Mouse (Mus musculus) embryo, embryonic 10.5 days (tissue): ENCODE measurements at regions not wholly inside any gene's neighbourhood (a gene's known extent, or its start where the extent isn't known, plus 50 kb on each side); places are given as distances from the start of the nearest gene placed in this dataset.
A peak's percentile ranks its signal among the peaks of the same experiment; 100 is the strongest.
"Not testable (repeated sequence)": the region's sequence is repeated elsewhere in the genome, so short reads cannot be mapped to it uniquely, and the experiment has no call there.

ENCODE experiments used
- DNase-seq: peaks from one replicate; pipeline ENCODE4 v3.0.0-alpha.2; 2015; ENCODE audit warnings: low spot score

GRCm38 (mm10) chr9:82484341-82484740, 345.0 kb upstream of the Irak1bp1 start:
- no peak for DNase-seq

- DNase-seq: no peak
Measured at GRCm38 (mm10) chr9:82493440-82493839, 335.9 kb upstream of the Irak1bp1 start.

GRCm38 (mm10) chr9:82510014-82510413, 319.3 kb upstream of the Irak1bp1 start:
- DNase-seq: peak; percentile 4

- no peak for DNase-seq
Measured at GRCm38 (mm10) chr9:82518993-82519392, 310.3 kb upstream of the Irak1bp1 start.

- no peak for DNase-seq
Measured at GRCm38 (mm10) chr9:82527867-82528385, 301.4 kb upstream of the Irak1bp1 start.

GRCm38 (mm10) chr9:82552726-82553125, 276.6 kb upstream of the Irak1bp1 start:
- DNase-seq: no peak

GRCm38 (mm10) chr9:82553213-82553612, 276.1 kb upstream of the Irak1bp1 start:
- peak; percentile 4 for DNase-seq

- DNase-seq: no peak
Measured at GRCm38 (mm10) chr9:82562551-82563465, 266.5 kb upstream of the Irak1bp1 start.

- no peak for DNase-seq
Measured at GRCm38 (mm10) chr9:82581373-82582018, 247.8 kb upstream of the Irak1bp1 start.

- no peak for DNase-seq
Measured at GRCm38 (mm10) chr9:82609111-82609510, 220.2 kb upstream of the Irak1bp1 start.

- no peak for DNase-seq
Measured at GRCm38 (mm10) chr9:82609946-82610345, 219.4 kb upstream of the Irak1bp1 start.

GRCm38 (mm10) chr9:82612526-82612925, 216.8 kb upstream of the Irak1bp1 start:
- no peak for DNase-seq

GRCm38 (mm10) chr9:82632411-82632810, 196.9 kb upstream of the Irak1bp1 start:
- DNase-seq: no peak

GRCm38 (mm10) chr9:82640277-82640676, 189.1 kb upstream of the Irak1bp1 start:
- DNase-seq: no peak

- DNase-seq: peak; percentile 70
Measured at GRCm38 (mm10) chr9:82643900-82644299, 185.4 kb upstream of the Irak1bp1 start.

- not testable (repeated sequence) for DNase-seq
Measured at GRCm38 (mm10) chr9:82655511-82655910, 173.8 kb upstream of the Irak1bp1 start.

GRCm38 (mm10) chr9:82682196-82682595, 147.1 kb upstream of the Irak1bp1 start:
- DNase-seq: no peak

GRCm38 (mm10) chr9:82709411-82709983, 119.8 kb upstream of the Irak1bp1 start:
- peak; percentile 16 for DNase-seq

- DNase-seq: peak; percentile 7
Measured at GRCm38 (mm10) chr9:82709991-82710593, 119.2 kb upstream of the Irak1bp1 start.

GRCm38 (mm10) chr9:82710945-82711516, 118.3 kb upstream of the Irak1bp1 start:
- DNase-seq: no peak

- DNase-seq: no peak
Measured at GRCm38 (mm10) chr9:82712769-82713733, 116.3 kb upstream of the Irak1bp1 start.
